19 mouse cellular contexts compared by ENCODE assay signal in genomic region chr1:78060850-78061249, GRCm38 (mm10).
A peak's percentile ranks its signal among the peaks of the same experiment; 100 is the strongest.
DNase-seq lines count a peak whose midpoint lies in the region; ATAC-seq and TF ChIP-seq lines count a peak whose summit lies in the region.
"Had no signal": no experiment of that assay in that cellular context is flagged by ENCODE, and none has a peak within 500 bp of the region (broad histone marks: within the 10 kb centered on the region; RNA-seq: fewer than 3 reads in every experiment).

No protein-coding gene starts in this region.

- H3K4me2 ChIP-seq in midbrain, embryonic 11.5 days: no peak overlapping the region
- H3K4me2 ChIP-seq in midbrain, embryonic 16.5 days (ENCODE audit: low read length): no peak overlapping the region
- H3K4me2 ChIP-seq: heart, embryonic 11.5 days; heart, embryonic 15.5 days; hindbrain, embryonic 14.5 days; intestine, embryonic 15.5 days had no signal

- WGBS in midbrain, embryonic 11.5 days: 57% methylated on average over 5 of the region's 5 CpGs
- 43% methylated on average over 5 of the region's 5 CpGs for WGBS in midbrain, embryonic 16.5 days

- CTCF ChIA-PET in Patski (lab: Charles Lee): no interaction called here

- 0 out of 2 replicates have a peak, but pooled peaks have one; percentile 52 for ATAC-seq in midbrain, embryonic 11.5 days (ENCODE audit: low FRiP score)
- no peak for ATAC-seq in midbrain, embryonic 16.5 days
- ATAC-seq in Patski: no peak
- ATAC-seq: forebrain, embryonic 16.5 days; intestine, embryonic 15.5 days had no signal

- TF ChIP-seq POLR2A in embryonic fibroblast, embryonic 13.5 days (IDR thresholded peaks at IDR 0.05; ENCODE audit: low read depth, low read length): no peak

- H3K27me3 ChIP-seq in midbrain, embryonic 11.5 days (ENCODE audit: control insufficient read depth, insufficient read depth, low read length): no peaks in the 10 kb centered on the region
- no peaks in the 10 kb centered on the region for H3K27me3 ChIP-seq in midbrain, embryonic 16.5 days (ENCODE audit: control insufficient read depth, insufficient read depth, low read depth, low read length)
- H3K27me3 ChIP-seq in Patski: peaks cover 6% of the 10 kb centered on the region
- H3K27me3 ChIP-seq: heart, embryonic 15.5 days; intestine, embryonic 15.5 days had no signal

- TF ChIP-seq CTCF in Patski (IDR thresholded peaks at IDR 0.05): no peak
- TF ChIP-seq CTCF in embryonic fibroblast, embryonic 13.5 days (IDR thresholded peaks at IDR 0.05; ENCODE audit: borderline replicate concordance, insufficient read depth, low read length): no peak

- in situ Hi-C loops in Patski (cut with MboI; ENCODE audit: low pct_unique_long_range_greater_than_20kb): no loop called here

- H3K27ac ChIP-seq in midbrain, embryonic 11.5 days (ENCODE audit: low read depth, low read length): no peak overlapping the region
- H3K27ac ChIP-seq in midbrain, embryonic 16.5 days (ENCODE audit: low read length): no peak overlapping the region
- peak overlapping the region; percentile 80 for H3K27ac ChIP-seq in embryonic fibroblast, embryonic 13.5 days (ENCODE audit: insufficient read depth, low read length)
- H3K27ac ChIP-seq: forebrain, embryonic 10.5 days; heart, adult 2 months; heart, embryonic 15.5 days; hindbrain, embryonic 14.5 days; intestine, embryonic 15.5 days had no signal

- DNase-seq in midbrain, embryonic 11.5 days (ENCODE audit: low spot score, missing footprints): no peak
- peak; percentile 1 for DNase-seq in Patski (ENCODE audit: low read depth, low spot score)
- no peak for DNase-seq in gastrocnemius, postnatal 36 days
- no peak for DNase-seq in adrenal gland, postnatal 10 days
- DNase-seq: adrenal gland, postnatal 14 days; cerebellum, adult 2 months; cerebellum, postnatal 14 days; gastrocnemius, postnatal 10 days; heart, adult 2 months; heart, postnatal 14 days had no signal

- no peaks in the 10 kb centered on the region for H3K36me3 ChIP-seq in midbrain, embryonic 11.5 days (ENCODE audit: control insufficient read depth, insufficient read depth, low read length)
- no peaks in the 10 kb centered on the region for H3K36me3 ChIP-seq in midbrain, embryonic 16.5 days (ENCODE audit: control insufficient read depth, insufficient read depth, low read length)
- H3K36me3 ChIP-seq: forebrain, embryonic 10.5 days; heart, embryonic 15.5 days; intestine, embryonic 15.5 days had no signal

- POLR2A ChIA-PET in Patski (lab: Charles Lee): interaction anchor here (0.5 to 0.7 kb wide), 2 partner anchors 14 to 84 kb away, joined by 3 to 5 read pairs; no protein-coding TSS in a partner anchor

- H3K9me3 ChIP-seq in midbrain, embryonic 11.5 days (ENCODE audit: control insufficient read depth, low read length): no peaks in the 10 kb centered on the region
- no peaks in the 10 kb centered on the region for H3K9me3 ChIP-seq in midbrain, embryonic 16.5 days (replicated peaks; ENCODE audit: control insufficient read depth, low read length, poor library complexity, severe bottlenecking)
- H3K9me3 ChIP-seq: forebrain, embryonic 10.5 days; heart, embryonic 15.5 days; intestine, embryonic 15.5 days had no signal

- no peak overlapping the region for H3K9ac ChIP-seq in midbrain, embryonic 11.5 days (ENCODE audit: low read length)
- no peak overlapping the region for H3K9ac ChIP-seq in midbrain, embryonic 16.5 days (ENCODE audit: low read depth, low read length)
- H3K9ac ChIP-seq: heart, embryonic 15.5 days; hindbrain, embryonic 14.5 days; intestine, embryonic 15.5 days had no signal

- no peaks in the 10 kb centered on the region for H3K4me1 ChIP-seq in midbrain, embryonic 11.5 days (ENCODE audit: control insufficient read depth, insufficient read depth, low read length)
- no peaks in the 10 kb centered on the region for H3K4me1 ChIP-seq in midbrain, embryonic 16.5 days (ENCODE audit: control insufficient read depth, insufficient read depth, low read length)
- H3K4me1 ChIP-seq in embryonic fibroblast, embryonic 13.5 days (ENCODE audit: control insufficient read depth, insufficient read depth, low read length): peaks cover 7% of the 10 kb centered on the region
- H3K4me1 ChIP-seq: heart, embryonic 15.5 days; intestine, embryonic 15.5 days had no signal

- no peak overlapping the region for H3K4me3 ChIP-seq in midbrain, embryonic 11.5 days (ENCODE audit: low read depth, low read length)
- H3K4me3 ChIP-seq in midbrain, embryonic 16.5 days (ENCODE audit: low read depth, low read length): no peak overlapping the region
- H3K4me3 ChIP-seq in embryonic fibroblast, embryonic 13.5 days (ENCODE audit: insufficient read depth, low read length): no peak overlapping the region
- H3K4me3 ChIP-seq: erythroblast, embryonic 14.5 days; forebrain, embryonic 10.5 days; heart, adult 2 months; heart, embryonic 15.5 days; intestine, embryonic 15.5 days had no signal

- intact Hi-C loops in gastrocnemius, postnatal 36 days (cut with DNase I): no loop called here
